Comparison of ENCODE assay signal across 17 mouse cellular contexts in genomic region chr4:86489128-86489527, GRCm38 (mm10).
DNase-seq lines count a peak whose midpoint lies in the region; ATAC-seq and TF ChIP-seq lines count a peak whose summit lies in the region.
"Had no signal": no experiment of that assay in that cellular context is flagged by ENCODE, and none has a peak within 500 bp of the region (broad histone marks: within the 10 kb centered on the region; RNA-seq: fewer than 3 reads in every experiment).

No protein-coding gene starts in this region.

- no peak overlapping the region for H3K9ac ChIP-seq in lung, postnatal 0 days (replicated peaks; ENCODE audit: low read depth)
- no peak overlapping the region for H3K9ac ChIP-seq in midbrain, embryonic 16.5 days (ENCODE audit: low read depth, low read length)

- H3K27me3 ChIP-seq in lung, postnatal 0 days (replicated peaks; ENCODE audit: insufficient read depth, low read length), result no peaks in the 10 kb centered on the region
- H3K27me3 ChIP-seq in midbrain, embryonic 16.5 days (ENCODE audit: control insufficient read depth, insufficient read depth, low read depth, low read length), result no peaks in the 10 kb centered on the region

- H3K4me2 ChIP-seq in lung, postnatal 0 days (replicated peaks; ENCODE audit: low read depth, low read length), result no peak overlapping the region
- H3K4me2 ChIP-seq in midbrain, embryonic 16.5 days (ENCODE audit: low read length), result no peak overlapping the region
- H3K4me2 ChIP-seq: liver, embryonic 11.5 days; midbrain, embryonic 11.5 days had no signal

- no peaks in the 10 kb centered on the region for H3K36me3 ChIP-seq in lung, postnatal 0 days (ENCODE audit: insufficient read depth, low read length)
- H3K36me3 ChIP-seq in midbrain, embryonic 16.5 days (ENCODE audit: control insufficient read depth, insufficient read depth, low read length), result no peaks in the 10 kb centered on the region
- H3K36me3 ChIP-seq: G1E had no signal

- no peaks in the 10 kb centered on the region for H3K4me1 ChIP-seq in lung, postnatal 0 days (ENCODE audit: insufficient read depth, low read depth, low read length)
- no peaks in the 10 kb centered on the region for H3K4me1 ChIP-seq in midbrain, embryonic 16.5 days (ENCODE audit: control insufficient read depth, insufficient read depth, low read length)

- TF ChIP-seq CTCF in lung, postnatal 0 days (IDR thresholded peaks at IDR 0.05), result no peak

- H3K4me3 ChIP-seq in lung, postnatal 0 days (ENCODE audit: low read depth, low read length), result no peak overlapping the region
- no peak overlapping the region for H3K4me3 ChIP-seq in midbrain, embryonic 16.5 days (ENCODE audit: low read depth, low read length)
- H3K4me3 ChIP-seq: myocyte had no signal

- ATAC-seq in lung, postnatal 0 days, result no peak
- no peak for ATAC-seq in midbrain, embryonic 16.5 days
- ATAC-seq: hindbrain, embryonic 16.5 days had no signal

- H3K27ac ChIP-seq in lung, postnatal 0 days (ENCODE audit: low read length), result no peak overlapping the region
- H3K27ac ChIP-seq in midbrain, embryonic 16.5 days (ENCODE audit: low read length), result no peak overlapping the region

- no peaks in the 10 kb centered on the region for H3K9me3 ChIP-seq in lung, postnatal 0 days (ENCODE audit: low read length)
- no peaks in the 10 kb centered on the region for H3K9me3 ChIP-seq in midbrain, embryonic 16.5 days (replicated peaks; ENCODE audit: control insufficient read depth, low read length, poor library complexity, severe bottlenecking)
- H3K9me3 ChIP-seq: G1E had no signal

- TF ChIP-seq EP300 in lung, postnatal 0 days (IDR thresholded peaks at IDR 0.05), result no peak

- peak; percentile 48 for DNase-seq in gastrocnemius, adult 18-20 months (ENCODE audit: low spot score)
- DNase-seq in gastrocnemius, postnatal 10 days, result no peak
- DNase-seq in lung, postnatal 10 days, result peak; percentile 22
- DNase-seq in lung, postnatal 0 days (ENCODE audit: low spot score), result no peak
- peak; percentile 18 to 46 for DNase-seq in gastrocnemius, adult 8-10 months (ENCODE audit: low spot score in 2 of 2)
- DNase-seq in skeletal muscle tissue, adult 2 months (ENCODE audit: low read depth, low spot score), result peak; percentile 25
- DNase-seq in thymus, postnatal 14 days, result no peak
- DNase-seq: cerebellum, adult 9-10 months; kidney, adult 2 months; lung, postnatal 14 days; spleen, adult 18-20 months had no signal

- 74% methylated on average over 5 of the region's 5 CpGs for WGBS in lung, postnatal 0 days
- WGBS in midbrain, embryonic 16.5 days, result 88% methylated on average over 5 of the region's 5 CpGs

Comparison
In these comparisons a context has a peak if more than half of its experiments do, and no peak if none do; other contexts are left out.
1. DNase-seq: peak in gastrocnemius, adult 18-20 months (single experiment), lung, postnatal 10 days (single experiment), gastrocnemius, adult 8-10 months (2 of 2) and skeletal muscle tissue, adult 2 months (single experiment); none in gastrocnemius, postnatal 10 days (single experiment), lung, postnatal 0 days (single experiment) and thymus, postnatal 14 days (single experiment).